Mouse (Mus musculus): ENCODE data around the gene Gm28374.

Gene Gm28374

DNA sequence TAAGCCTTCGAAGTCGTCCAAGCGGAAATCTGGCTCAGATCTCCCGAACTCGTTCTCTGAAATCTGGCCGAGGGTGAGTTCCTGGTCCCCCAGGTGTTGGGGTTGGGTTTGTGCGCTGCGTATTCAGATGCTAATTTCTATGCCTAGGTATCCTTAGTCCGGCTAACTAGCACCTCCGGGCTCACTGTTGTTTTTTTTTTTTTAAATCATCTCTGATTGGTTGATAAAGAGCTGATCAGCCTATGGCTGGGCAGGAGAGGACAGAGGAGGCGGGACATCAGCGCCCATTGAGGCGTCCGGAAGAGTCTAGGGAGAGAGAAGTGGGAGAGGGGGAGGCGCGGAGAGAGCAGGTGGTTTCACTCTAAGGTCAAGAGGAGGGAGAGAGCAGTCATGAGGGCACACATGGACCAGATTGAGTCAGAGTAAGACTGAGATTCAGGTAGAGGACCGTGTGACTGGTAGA, 3.4 kb upstream of the Gm28374 start:
- DNase-seq (ENCODE audit: low spot score) = no peak

DNA sequence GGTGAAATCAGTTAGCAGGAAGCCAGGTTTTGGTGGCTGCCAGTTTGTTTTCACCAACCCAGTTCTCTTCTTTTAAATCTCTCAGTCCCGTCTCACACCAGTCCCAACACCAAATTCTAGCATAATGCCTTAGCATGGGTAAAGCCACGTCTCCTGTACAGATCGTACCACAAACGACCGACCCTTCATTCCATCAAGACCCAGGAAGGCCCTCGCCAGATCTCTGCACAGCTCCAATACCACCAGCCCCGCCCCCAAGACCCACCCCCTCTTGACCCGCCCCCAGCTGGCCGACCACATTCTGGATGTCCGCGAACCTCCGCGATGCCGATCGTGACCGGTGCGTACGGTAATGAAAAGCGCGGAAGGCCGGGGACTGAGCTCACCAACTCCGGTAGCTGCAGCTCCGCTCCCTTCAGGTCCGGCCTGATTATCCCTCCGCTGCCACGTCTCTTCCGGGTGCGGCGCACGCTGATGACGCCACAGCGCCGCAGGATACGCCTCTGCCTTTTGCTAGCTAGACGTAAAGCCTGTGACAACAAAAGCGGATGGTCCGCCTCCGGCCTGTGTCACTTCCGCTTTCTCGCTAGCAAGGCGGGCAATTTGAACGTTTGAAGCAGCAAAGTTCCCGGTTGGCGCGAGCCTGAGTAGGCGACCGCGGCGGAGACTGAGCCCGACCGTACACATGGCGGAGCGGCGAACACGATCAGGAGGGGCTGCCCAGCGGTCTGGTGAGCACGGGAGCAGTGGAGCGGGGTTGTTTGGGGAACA, 2.6 kb upstream of the Gm28374 start, which contains the start of the genes Zfpl1 and Cdca5:
TSS of gene Zfpl1 (minus strand) at position 479 of the 771 bp plus-strand sequence.
TSS of gene Cdca5 (plus strand) at position 506 of the 771 bp plus-strand sequence.
- DNase-seq (ENCODE audit: low spot score) = peak; percentile 93

DNA sequence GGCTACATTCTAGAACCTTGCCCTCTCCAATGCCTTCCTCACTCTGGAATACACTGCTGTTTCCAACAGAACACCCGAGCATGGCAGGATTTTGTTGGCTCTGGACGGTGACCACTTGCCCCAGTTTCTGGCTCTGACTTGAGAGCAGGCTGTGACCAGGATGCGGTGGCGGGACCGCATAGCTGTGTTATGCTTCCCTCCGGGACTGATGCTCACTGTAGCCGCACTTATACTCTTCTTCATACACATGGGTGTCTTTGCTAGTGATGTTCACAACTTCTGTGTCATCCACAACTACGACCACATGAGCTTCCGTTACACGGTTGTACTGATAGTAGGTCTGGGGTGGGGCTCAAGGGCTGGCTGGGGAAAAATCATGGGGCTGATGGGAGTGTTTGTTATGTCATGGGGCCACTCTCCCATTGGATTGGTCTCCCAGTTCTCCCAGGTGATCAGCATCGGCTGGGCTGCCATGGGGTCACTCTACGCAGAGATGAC, 2.0 kb downstream of the Gm28374 start, which contains the start of gene Tmem262:
TSS of gene Tmem262 (plus strand) at position 51 of the 498 bp plus-strand sequence.
- no peak for DNase-seq (ENCODE audit: low spot score)

DNA sequence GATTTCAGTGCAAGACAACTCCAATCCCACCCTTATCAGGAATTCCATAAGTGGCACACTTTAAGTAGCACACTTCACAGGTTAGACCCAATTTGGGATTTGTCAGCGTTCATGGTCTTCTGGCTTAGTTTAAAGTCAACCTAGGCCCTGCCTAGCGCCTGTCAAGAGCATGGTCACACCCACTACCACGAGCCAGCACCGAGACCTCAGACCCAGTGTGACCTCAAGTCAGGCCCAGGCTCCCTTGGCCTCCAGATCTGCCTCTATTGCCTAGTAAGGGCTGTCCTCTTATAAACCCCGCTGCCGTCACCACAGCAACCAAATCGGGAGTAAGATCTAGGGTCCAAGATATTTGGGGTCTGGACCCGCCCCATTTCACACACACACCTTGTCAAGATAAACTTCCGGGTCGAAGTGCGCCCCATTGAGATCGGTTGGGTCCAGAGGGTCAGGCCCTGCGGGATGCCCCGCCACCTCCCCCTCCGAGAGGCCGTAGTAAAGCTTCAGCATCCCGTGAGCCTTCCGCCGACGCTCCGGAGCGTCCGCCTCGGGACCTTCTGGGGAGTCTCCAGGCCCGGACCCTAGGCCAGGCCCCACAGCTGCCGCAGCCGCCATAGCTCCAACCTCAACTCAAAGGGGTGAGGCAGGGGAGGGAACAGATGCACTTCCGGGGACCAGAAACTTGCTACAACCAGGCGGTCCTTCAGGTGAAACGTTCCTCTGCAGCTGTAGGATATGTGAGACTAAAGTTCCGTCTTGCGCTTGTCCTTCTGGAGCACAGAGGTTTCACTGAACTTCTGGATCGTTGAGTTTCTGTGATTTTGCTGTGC, 5.3 kb downstream of the Gm28374 start, which contains the start of gene Vps51:
TSS of gene Vps51 (minus strand) at position 668 of the 830 bp plus-strand sequence.
- DNase-seq (ENCODE audit: low spot score) = peak; percentile 74

DNA sequence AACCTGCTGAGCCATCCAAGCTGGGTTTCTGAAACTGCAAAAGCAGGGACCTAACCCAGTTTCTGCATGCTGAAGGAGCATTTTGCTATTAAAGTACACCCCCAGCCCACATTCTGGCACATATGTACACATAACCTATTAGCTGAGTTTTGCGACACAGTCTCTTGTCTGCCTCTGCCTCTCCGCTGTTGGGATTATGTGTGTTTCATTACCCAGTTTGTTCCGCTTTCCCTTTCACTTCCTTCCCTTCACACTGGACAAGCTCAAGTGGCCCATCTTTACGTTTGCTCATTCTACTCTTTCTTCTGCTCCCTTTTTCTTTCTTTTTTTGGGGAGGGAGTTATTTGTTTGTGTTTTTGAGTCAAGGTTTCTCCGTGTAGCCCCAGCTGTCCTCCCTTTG, 8.2 kb downstream of the Gm28374 start:
- no peak for DNase-seq (ENCODE audit: low spot score)

DNA sequence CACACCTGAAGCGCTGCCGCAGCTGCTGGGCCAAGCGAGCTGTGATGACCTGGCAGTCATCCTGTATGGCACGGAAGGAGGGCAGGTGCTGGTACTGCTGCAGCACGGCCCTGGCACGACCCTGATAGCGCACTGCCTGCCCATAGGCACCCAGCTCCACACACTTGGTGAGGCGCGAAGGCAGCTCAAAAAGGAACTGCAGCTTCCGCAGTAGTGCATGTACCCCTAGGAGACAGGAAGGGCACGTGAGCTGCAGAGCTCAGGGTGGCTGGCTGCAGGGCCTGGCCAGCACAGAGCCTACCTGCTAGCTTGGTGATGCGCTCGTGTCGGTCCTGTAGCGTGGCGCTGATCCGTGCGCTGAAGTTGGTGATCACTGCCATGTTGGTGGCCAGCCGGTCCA, 10.8 kb downstream of the Gm28374 start:
- no peak for DNase-seq (ENCODE audit: low spot score)

DNA sequence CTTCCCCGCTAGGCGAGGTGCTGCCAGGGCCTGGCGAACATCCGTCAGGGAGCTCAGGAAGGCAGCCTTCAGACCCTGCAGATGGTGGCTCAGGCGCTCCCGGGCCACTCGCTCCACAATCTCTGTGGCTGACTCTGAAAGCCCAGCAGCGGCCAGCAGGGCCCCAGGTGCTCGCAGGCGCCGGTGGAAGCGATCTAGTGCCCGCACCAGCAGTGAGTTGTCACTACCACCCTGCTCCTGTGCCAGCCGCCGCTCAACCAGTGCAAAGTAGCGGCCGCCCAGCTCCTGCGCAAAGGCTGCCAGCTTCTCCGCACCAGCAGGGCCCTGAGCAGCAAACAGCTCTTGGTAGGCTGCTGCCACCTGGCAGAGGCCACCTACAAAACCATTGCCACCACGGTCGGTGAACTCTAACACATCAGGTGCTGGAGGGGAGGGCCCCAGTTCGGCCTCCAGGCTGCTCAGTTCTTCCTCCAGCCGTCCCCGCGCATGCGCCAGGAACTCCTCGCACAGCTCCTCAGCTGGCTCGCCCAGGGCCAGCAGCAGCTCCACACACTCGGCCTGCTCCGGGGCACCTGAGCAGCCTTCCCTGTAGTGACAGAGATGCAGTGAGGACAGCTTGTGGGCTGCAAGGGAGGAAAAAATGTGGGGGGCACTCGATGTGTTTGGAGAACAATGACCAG, 11.3 kb downstream of the Gm28374 start:
- DNase-seq (ENCODE audit: low spot score) = no peak

DNA sequence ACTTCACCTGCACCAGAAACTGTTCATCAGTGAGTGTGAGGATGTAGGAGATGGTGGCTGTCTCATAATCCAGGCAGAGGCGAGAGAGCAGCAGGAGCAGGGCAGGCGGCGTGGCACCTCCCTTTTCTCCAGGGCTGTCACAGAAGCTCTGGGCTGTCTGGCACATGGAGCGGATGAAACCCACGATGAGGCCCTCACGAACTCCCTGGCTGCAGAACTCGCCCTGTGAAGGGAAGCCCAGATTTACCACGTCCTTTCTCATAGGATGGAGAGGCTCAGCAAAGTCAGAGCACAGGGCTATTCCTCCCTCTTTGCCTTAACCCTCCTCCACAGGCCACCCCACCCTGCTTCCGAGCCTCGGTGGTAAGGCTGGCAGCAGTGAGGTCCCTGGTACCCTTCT, 12.2 kb downstream of the Gm28374 start:
- no peak for DNase-seq (ENCODE audit: low spot score)

DNA sequence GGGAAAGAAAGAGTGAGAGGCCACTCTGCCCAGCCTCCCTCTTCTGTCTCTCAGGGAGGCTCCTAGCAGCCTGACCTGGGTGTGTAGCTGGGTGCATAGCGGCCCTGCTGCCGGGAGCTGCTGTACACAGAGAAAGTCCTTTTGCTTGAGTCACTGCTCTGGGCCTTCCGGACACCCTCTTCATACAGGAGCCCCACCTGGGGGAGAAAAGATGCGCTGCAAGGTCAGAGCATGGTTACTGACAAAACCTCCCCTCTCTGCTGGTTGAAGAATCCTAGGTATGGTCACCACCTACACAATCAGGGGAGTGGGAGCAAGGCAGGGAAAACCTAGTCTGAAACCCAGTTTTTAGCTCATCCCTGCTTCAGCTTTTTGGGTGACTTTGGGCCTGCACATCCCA, 13.1 kb downstream of the Gm28374 start:
- DNase-seq (ENCODE audit: low spot score) = no peak

DNA sequence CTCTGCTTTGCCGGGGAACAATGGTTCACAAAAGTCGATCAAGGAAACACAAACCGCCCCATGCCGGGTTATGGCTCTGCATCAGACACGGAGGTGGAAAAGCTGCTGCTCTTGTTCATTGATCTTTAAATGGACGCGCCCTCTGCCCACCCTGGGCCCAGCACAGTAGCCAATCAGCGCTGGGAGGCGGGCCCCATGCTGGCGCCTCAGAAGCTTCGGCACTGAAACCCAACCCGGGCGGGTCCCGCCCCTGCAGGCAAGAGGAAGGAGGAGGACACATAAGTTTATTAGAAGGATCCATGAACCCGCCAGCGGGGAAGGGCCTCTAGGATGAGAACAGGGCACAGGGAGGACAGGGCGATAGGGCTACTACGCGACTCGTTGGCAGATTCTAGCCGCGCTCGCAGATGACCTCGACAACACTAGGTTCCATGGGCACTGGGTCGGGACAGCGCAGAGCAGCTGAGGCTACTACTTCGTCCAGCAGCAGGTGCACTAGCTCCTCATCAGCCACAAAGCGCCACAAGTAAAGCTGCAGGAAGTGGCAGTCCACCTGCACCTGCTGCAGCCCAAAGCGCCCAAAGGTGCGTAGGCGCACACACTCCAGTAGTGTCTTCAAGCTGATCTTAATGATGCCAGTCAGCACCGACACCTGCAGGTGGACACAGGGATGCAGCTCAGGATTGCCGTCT, 14.2 kb downstream of the Gm28374 start, which contains the start of gene Tm7sf2:
TSS of gene Tm7sf2 (minus strand) at position 650 of the 692 bp plus-strand sequence.
- DNase-seq (ENCODE audit: low spot score) = peak; percentile 83

DNA sequence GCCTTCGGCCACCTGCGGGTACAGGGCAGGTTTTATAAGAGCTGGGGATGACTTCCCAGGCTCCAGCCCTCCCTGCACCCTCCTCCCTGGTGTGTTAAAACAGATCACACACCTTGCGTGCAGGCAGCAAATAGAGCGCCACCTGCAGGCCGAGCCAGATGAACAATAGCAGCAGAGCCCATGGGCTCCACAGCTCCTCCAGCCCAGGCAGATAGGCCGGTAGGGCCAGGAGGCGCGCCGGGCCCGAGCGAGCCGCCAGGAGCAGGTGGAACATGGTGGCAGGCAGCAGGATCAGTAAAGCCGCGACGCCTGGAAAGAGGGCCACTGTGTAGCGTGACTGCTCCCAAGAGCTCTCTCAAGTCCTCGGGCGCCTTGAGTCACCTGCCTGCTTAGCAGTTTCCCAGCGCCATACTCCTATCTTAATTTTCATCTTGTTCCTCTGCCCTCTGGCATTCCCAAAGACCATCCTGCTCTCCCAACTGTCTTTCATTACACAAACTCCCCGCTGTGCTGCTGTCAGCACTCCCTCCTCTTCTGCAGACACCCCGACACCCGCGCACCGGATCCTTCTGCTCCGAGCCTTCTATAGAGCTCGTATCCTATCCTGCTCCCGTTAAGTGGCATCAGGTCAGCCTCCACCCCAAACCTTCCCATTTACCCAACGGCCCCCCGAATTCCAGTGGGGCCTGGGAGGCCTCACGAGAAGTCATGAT, 14.9 kb downstream of the Gm28374 start:
- peak; percentile 78 for DNase-seq (ENCODE audit: low spot score)

DNA sequence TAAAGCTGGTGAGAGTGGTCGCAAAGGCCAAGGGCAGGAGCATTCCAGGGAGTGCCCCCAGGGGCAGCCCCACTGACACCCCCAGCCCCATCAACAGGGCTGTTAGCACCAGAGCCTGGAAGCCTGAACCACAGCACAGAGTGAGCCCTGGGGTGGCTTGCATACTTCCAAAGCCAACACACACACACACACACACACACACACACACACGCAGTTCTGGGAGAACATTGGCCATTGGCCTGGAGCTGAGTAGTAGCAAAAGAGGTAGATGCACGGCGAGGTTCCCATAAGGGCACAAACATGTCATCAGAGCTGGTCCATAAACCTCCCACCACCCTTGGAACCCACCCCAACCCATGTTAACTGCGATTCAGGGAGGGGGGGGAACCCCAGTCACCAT, 15.5 kb downstream of the Gm28374 start:
- no peak for DNase-seq (ENCODE audit: low spot score)

DNA sequence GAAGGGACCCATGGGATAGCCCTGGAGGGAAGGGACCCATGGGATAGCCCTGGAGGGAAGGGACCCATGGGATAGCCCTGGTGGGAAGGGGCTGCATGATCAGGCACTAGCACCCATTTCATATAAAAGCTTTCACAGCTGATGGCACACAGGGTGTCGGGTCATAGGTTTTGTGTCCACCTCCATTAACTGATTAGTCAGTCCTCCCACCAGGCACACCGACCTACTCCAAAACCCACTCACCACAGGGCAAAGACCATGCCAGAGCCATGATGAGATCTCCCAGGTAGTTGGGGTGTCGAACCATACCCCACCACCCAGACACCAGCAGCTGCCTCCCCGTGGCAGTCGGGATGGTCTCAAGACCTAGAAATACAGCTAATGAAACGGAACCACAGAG, 19.0 kb downstream of the Gm28374 start:
- DNase-seq (ENCODE audit: low spot score) = no peak

DNA sequence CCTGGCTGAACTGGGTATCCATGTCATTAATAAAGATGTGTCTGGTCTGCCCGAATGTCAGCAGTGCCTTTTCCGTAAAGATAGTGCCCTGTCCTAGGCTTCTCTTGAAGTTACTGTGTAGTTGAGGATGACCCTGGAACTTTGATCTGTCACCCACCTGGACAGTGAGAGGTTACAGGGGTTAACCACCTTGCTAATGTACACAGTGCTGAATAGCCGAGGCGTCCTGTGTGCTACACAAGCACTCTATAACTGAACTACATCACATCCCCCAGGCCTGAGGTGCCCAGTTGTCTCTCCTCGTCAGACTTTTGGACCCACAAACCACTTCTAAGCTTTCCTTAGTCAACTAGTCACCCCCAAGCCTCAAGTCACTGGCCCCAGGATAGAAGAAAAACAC, 19.6 kb downstream of the Gm28374 start:
- no peak for DNase-seq (ENCODE audit: low spot score)

DNA sequence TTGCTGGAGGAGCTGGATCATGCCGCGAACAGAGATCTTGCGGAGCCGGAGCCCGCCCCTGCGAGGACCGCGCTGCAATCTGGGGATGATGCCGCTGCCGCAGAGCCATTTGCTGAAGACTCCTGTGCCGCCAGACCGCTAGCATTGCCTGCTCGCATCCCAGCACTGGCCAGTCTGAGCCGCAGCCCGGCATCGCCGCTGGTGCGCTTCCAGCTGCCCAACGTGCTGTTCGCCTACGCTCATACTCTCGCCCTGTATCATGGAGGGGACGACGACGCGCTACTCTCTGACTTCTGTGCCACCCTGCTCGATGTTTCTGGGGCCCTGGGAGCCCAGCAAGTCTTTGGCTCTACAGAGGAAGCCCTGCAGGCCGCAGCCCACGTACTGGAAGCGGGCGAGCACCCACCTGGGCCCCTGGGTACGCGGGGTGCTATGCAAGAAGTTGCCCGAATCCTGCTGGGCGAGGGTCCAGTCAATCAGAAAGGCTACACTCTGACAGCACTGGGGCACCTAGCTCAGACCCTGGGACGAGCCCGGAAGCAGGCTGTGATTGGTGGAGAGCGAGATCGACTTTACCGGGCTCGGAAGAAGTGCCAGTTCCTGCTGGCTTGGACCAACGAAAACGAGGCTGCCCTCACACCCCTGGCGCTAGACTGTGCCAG, 20.3 kb downstream of the Gm28374 start:
- DNase-seq (ENCODE audit: low spot score) = peak; percentile 30

DNA sequence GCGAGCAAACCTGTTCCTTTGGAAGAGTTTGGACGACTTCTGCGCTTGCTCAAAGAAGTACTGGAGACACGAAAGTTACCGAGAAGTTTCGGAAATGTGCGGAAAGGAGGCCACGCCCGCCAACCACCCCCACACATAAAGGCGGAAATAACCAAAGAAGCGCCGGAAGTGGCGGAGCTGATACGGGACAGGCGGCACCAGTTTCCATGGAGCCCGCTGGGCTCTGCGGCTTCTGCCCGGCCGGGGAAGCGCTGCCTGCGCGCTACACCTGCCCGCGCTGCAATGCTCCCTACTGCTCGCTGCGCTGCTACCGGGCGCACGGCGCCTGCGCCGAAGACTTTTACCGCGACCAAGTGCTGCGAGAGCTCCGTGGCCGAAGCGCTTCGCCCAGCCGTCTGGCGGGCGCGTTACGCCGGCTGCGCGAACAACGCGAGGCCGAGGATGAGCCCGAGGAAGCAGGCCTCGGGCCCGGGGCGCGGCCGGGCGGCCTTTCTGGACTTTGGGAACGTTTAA, 21.0 kb downstream of the Gm28374 start, which contains the start of gene Znhit2:
TSS of gene Znhit2 (plus strand) at position 172 of the 513 bp plus-strand sequence.
- peak; percentile 84 for DNase-seq (ENCODE audit: low spot score)

DNA sequence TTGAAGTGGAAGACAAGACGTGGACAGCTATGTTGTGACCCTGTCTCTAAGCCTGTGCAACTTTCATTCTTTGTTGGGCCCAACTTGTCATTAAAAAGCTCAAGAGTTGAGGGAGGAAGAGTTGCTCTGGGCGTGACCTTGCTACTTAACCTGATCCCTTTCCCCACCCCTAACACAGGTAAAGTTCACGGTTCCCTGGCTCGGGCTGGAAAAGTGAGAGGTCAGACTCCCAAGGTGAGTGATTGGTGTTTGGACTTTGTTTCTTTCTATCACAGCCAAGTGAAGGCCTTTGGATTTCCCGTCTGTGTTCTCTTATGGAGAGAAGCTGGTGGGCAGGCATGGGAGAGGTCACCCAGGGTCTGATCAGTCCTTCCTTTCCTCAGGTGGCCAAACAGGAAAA, 23.1 kb downstream of the Gm28374 start:
- DNase-seq (ENCODE audit: low spot score) = no peak

DNA sequence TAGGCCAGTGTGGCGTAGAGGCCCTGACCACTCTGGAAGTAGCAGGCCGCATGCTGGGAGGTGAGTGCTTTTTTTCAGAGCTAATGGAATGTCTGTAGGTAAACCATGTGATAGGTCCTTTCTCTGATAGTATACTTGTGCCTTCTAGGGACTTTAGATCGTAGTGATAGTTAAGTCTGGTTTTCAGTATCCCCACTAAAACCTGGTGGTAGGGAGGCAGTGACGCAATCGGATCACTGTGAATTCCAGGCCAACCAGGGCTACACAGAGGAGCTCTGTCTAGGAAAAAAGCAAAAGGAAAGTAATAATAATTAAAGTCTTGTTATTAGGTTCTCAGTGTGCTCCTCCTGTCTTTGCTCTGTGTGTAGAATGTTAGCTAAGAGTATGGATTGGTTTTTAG, 23.5 kb downstream of the Gm28374 start:
- no peak for DNase-seq (ENCODE audit: low spot score)

DNA sequence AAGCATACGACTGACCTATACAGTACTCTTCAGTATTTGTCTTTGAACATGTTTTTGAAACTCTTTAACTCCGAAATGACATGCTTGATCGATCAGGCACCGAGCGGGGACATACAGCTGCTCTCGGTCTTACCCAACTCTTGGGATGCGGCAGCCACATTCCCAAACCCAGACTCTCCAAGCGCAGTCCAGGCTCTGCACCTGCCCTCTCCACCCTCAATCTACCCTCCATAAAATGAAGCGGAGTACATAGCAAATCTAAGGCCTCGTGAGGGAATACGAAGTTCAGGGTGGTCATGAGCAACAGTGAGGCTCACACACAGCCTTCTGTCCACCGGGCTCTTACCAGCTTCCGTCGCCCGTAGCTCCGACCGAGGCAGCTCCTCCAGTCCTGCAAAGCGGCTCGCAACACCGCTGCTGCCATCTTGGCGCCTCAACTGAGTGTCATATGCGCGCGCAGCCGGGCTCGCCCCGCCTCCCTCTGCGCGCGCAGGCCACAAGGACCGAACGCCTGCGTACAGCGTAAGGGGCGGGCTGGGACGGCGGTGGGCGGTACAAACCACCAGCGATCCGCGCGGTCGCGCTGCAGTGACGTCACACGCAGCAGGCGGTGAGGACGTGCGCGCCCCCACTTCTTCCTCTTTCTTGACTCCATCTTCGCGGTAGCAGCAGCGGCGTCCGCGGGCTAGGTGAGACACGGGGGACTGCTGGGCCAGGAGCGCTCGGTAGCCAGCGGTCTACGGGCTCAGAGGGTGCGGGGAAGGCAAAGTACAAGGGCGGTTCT, 24.6 kb downstream of the Gm28374 start, which contains the start of the genes Mrpl49 and Fau:
TSS of gene Mrpl49 (minus strand) at position 473 of the 784 bp plus-strand sequence.
TSS of gene Fau (plus strand) at position 532 of the 784 bp plus-strand sequence.
- peak; percentile 99 for DNase-seq (ENCODE audit: low spot score)
